Mouse (Mus musculus) thymus, adult 2 months (tissue): ENCODE data around the gene Il17rd.

Source experiments
- CTCF ChIP-seq: fragments of 200-500 bp; IDR thresholded peaks from 2 replicates; pipeline ENCODE4 v1.5.1; 2012; ENCODE audit warnings: mild to moderate bottlenecking, control low read depth, low read length, moderate library complexity, borderline replicate concordance; ENCODE audit not compliant: control insufficient read depth, poor library complexity, insufficient read depth; ENCODE audit errors: extremely low read depth
- POLR2A ChIP-seq: fragments of 200-500 bp; IDR thresholded peaks from 2 replicates; pipeline ENCODE4 v1.6.1; 2012; ENCODE audit warnings: mild to moderate bottlenecking, low read length, control low read depth, moderate library complexity; ENCODE audit not compliant: control insufficient read depth, poor library complexity, insufficient read depth; ENCODE audit errors: extremely low read depth

DNA sequence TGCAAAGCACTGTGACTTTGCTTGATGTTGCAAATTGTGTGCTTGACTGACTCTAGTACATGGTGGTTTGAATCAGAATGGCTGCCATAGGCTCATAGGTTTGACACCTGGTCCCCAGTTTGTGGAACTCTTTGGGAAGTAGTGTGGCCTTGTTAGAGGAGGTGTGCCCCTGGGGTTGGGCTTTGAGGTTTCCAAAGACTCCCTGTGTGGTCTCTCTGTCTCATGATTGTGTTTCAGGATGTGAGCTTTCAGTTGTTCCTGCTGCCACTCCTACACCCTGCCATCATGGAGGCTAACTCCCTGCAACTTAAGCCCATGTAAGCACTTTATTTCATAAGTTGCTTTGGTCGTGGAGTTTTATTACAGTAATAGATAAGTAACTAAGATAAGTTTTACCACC is 91.9 kb downstream of the Il17rd start:
- no peak for TF ChIP-seq POLR2A
- no peak for TF ChIP-seq CTCF
